Mouse (Mus musculus): ENCODE measurements around the gene Lypla2.
A peak's percentile ranks its signal among the peaks of the same experiment; 100 is the strongest.

Gene Lypla2

GRCm38 (mm10) chr4:135921257-135922120 is 50.9 kb downstream of the Lypla2 start:
- peak; percentile 62 for DNase-seq (ENCODE audit: extremely low read depth, insufficient read length, low spot score)

- DNase-seq (ENCODE audit: extremely low read depth, insufficient read length, low spot score): peak; percentile 91
These were observed 51.9 kb downstream of the Lypla2 start, which contains the start of gene Fuca1 for GRCm38 (mm10) chr4:135920304-135921241. Gene Fuca1 (plus strand): TSS chr4:135920735.

GRCm38 (mm10) chr4:135919280-135919639 is 53.2 kb downstream of the Lypla2 start:
- DNase-seq (ENCODE audit: extremely low read depth, insufficient read length, low spot score): no peak

DNA sequence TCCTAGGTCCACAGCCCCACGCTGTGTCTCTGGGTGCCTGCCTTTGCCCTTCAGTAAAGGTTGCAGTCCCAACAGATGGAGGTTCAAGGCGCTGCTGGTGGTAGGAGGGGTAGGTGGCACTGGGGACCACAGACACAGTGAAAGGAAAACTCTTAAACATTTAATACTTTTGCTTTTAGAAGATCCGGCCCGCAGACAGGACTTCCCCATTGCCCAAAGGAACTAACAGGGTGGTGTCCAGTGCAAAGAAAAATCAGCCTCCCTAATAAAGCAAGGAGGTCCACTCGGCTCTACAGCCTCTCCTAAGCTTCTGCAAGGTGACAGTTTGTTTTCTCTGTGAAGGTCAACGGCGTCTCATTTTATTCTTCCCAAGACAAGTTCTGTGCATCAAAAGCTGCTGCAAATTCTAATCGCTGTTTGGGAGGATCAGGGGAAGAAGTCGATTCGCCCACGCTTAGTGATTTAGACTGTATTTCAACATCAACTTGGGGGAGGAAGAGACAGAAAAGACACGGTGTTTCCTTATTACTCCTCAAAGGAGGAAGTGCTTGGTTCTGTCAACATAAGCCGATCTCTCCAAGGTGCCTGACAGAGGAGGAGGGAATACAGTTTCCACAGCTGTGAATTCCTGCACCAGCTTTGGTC is 53.7 kb downstream of the Lypla2 start:
- DNase-seq (ENCODE audit: extremely low read depth, insufficient read length, low spot score): no peak
